Comparison of ENCODE assay signal across 22 mouse cellular contexts in genomic region chr2:84402713-84403112, GRCm38 (mm10). TPM values are rescaled to one million over a fixed set of nuclear protein-coding genes. Genes with fewer than 3 reads are reported as not detected.
A peak's percentile ranks its signal among the peaks of the same experiment; 100 is the strongest.
DNase-seq lines count a peak whose midpoint lies in the region; ATAC-seq and TF ChIP-seq lines count a peak whose summit lies in the region.
"Had no signal": no experiment of that assay in that cellular context is flagged by ENCODE, and none has a peak within 500 bp of the region (broad histone marks: within the 10 kb centered on the region; RNA-seq: fewer than 3 reads in every experiment).

No protein-coding gene starts in this region.

- no peak for TF ChIP-seq CTCF in stomach, postnatal 0 days (IDR thresholded peaks at IDR 0.05; ENCODE audit: low read depth)

- no peak overlapping the region for H3K4me3 ChIP-seq in stomach, embryonic 14.5 days (ENCODE audit: low read depth, low read length)
- H3K4me3 ChIP-seq in stomach, embryonic 15.5 days (replicated peaks) = no peak overlapping the region
- no peak overlapping the region for H3K4me3 ChIP-seq in stomach, postnatal 0 days (ENCODE audit: low read depth, low read length)
- H3K4me3 ChIP-seq: embryonic facial prominence, embryonic 13.5 days; embryonic facial prominence, embryonic 15.5 days; erythroblast, embryonic 14.5 days; forebrain, embryonic 10.5 days; forebrain, embryonic 13.5 days; forebrain, embryonic 15.5 days had no signal

- no peak overlapping the region for H3K4me2 ChIP-seq in stomach, embryonic 14.5 days (replicated peaks; ENCODE audit: low read depth, low read length)
- H3K4me2 ChIP-seq in stomach, embryonic 15.5 days = no peak overlapping the region
- H3K4me2 ChIP-seq in stomach, postnatal 0 days (replicated peaks; ENCODE audit: low read depth) = no peak overlapping the region
- H3K4me2 ChIP-seq: embryonic facial prominence, embryonic 13.5 days; embryonic facial prominence, embryonic 15.5 days; forebrain, embryonic 13.5 days; forebrain, embryonic 15.5 days had no signal

- no peaks in the 10 kb centered on the region for H3K9me3 ChIP-seq in stomach, embryonic 14.5 days (ENCODE audit: control insufficient read depth, low read depth, low read length)
- H3K9me3 ChIP-seq in stomach, embryonic 15.5 days = no peaks in the 10 kb centered on the region
- no peaks in the 10 kb centered on the region for H3K9me3 ChIP-seq in stomach, postnatal 0 days (ENCODE audit: control insufficient read depth, low read length)
- H3K9me3 ChIP-seq: embryonic facial prominence, embryonic 13.5 days; embryonic facial prominence, embryonic 15.5 days; forebrain, embryonic 10.5 days; forebrain, embryonic 13.5 days; forebrain, embryonic 15.5 days had no signal

- TF ChIP-seq EP300 in stomach, postnatal 0 days (optimal IDR thresholded peaks at IDR 0.05) = no peak

- no peak for DNase-seq in stomach, postnatal 0 days (ENCODE audit: low spot score)
- DNase-seq in layer of hippocampus, postnatal 25 days (ENCODE audit: extremely low spot score in 1 of 2, low spot score in 1 of 2) = no peak
- DNase-seq in cerebellum, adult 11-12 months = no peak
- DNase-seq: adrenal gland, adult 2 months; adrenal gland, postnatal 10 days; adrenal gland, postnatal 25 days; cerebellum, adult 11 months; cerebellum, adult 2 months; cerebellum, adult 9-11 months; cerebellum, postnatal 14 days; cerebellum, postnatal 36 days; embryo, embryonic 11 days; forebrain, postnatal 0 days had no signal

- H3K4me1 ChIP-seq in stomach, embryonic 14.5 days (ENCODE audit: control insufficient read depth, insufficient read depth, low read length) = no peaks in the 10 kb centered on the region
- H3K4me1 ChIP-seq in stomach, embryonic 15.5 days = no peaks in the 10 kb centered on the region
- H3K4me1 ChIP-seq in stomach, postnatal 0 days (replicated peaks; ENCODE audit: control insufficient read depth, insufficient read depth) = no peaks in the 10 kb centered on the region
- H3K4me1 ChIP-seq: embryonic facial prominence, embryonic 13.5 days; embryonic facial prominence, embryonic 15.5 days; forebrain, embryonic 10.5 days; forebrain, embryonic 13.5 days; forebrain, embryonic 15.5 days had no signal

- 65% methylated on average over 3 of the region's 3 CpGs for WGBS in stomach, embryonic 14.5 days
- 55% methylated on average over 3 of the region's 3 CpGs for WGBS in stomach, embryonic 15.5 days
- WGBS in stomach, postnatal 0 days = 38% methylated on average over 3 of the region's 3 CpGs

- H3K9ac ChIP-seq in stomach, embryonic 14.5 days (replicated peaks; ENCODE audit: low read depth, low read length) = no peak overlapping the region
- no peak overlapping the region for H3K9ac ChIP-seq in stomach, embryonic 15.5 days
- H3K9ac ChIP-seq in stomach, postnatal 0 days (ENCODE audit: low read length) = no peak overlapping the region
- H3K9ac ChIP-seq: embryonic facial prominence, embryonic 13.5 days; embryonic facial prominence, embryonic 15.5 days; forebrain, embryonic 13.5 days; forebrain, embryonic 15.5 days; forebrain, postnatal 0 days had no signal

- no peak overlapping the region for H3K27ac ChIP-seq in stomach, embryonic 14.5 days (ENCODE audit: low read length)
- no peak overlapping the region for H3K27ac ChIP-seq in stomach, embryonic 15.5 days
- no peak overlapping the region for H3K27ac ChIP-seq in stomach, postnatal 0 days (replicated peaks)
- H3K27ac ChIP-seq: embryonic facial prominence, embryonic 13.5 days; embryonic facial prominence, embryonic 15.5 days; forebrain, embryonic 10.5 days; forebrain, embryonic 13.5 days; forebrain, embryonic 15.5 days had no signal

- H3K27me3 ChIP-seq in stomach, embryonic 14.5 days (ENCODE audit: control insufficient read depth, insufficient read depth, low read length) = no peaks in the 10 kb centered on the region
- no peaks in the 10 kb centered on the region for H3K27me3 ChIP-seq in stomach, embryonic 15.5 days (replicated peaks)
- H3K27me3 ChIP-seq in stomach, postnatal 0 days (ENCODE audit: control insufficient read depth, insufficient read depth, low read length) = no peaks in the 10 kb centered on the region
- H3K27me3 ChIP-seq: embryonic facial prominence, embryonic 13.5 days; embryonic facial prominence, embryonic 15.5 days; forebrain, embryonic 13.5 days; forebrain, embryonic 15.5 days had no signal

- ATAC-seq in stomach, embryonic 14.5 days (ENCODE audit: insufficient number of reproducible peaks, insufficient read depth, low FRiP score, low read depth) = peak; percentile 56; the same call in 1 of the 2 replicates
- peak; percentile 65 for ATAC-seq in stomach, embryonic 15.5 days (ENCODE audit: insufficient read depth, low FRiP score, low read depth)
- ATAC-seq in stomach, postnatal 0 days (ENCODE audit: low FRiP score, low TSS enrichment) = peak; percentile 90
- ATAC-seq: forebrain, embryonic 13.5 days; forebrain, embryonic 15.5 days; forebrain, postnatal 0 days had no signal

- no peaks in the 10 kb centered on the region for H3K36me3 ChIP-seq in stomach, embryonic 14.5 days (ENCODE audit: control insufficient read depth, insufficient read depth, low read length)
- H3K36me3 ChIP-seq in stomach, embryonic 15.5 days = no peaks in the 10 kb centered on the region
- no peaks in the 10 kb centered on the region for H3K36me3 ChIP-seq in stomach, postnatal 0 days (ENCODE audit: control insufficient read depth, insufficient read depth, low read length)
- H3K36me3 ChIP-seq: embryonic facial prominence, embryonic 13.5 days; embryonic facial prominence, embryonic 15.5 days; forebrain, embryonic 10.5 days; forebrain, embryonic 15.5 days had no signal

RNA-seq across cellular contexts. Expression of gene Calcrl, which starts 22.5 kb away (rescaled TPM):
- polyA plus RNA-seq in stomach, embryonic 14.5 days (2014; fragmentation: Nextera tagmentation; extraction: Ambion mirVana) = 43.4 and 45.8 TPM in 2 replicates
- polyA plus RNA-seq in stomach, embryonic 15.5 days (2015; fragmentation: Nextera tagmentation; extraction: Ambion mirVana) = 33.8 and 38.3 TPM in 2 replicates
- polyA plus RNA-seq in stomach, postnatal 0 days (2015; fragmentation: Nextera tagmentation; extraction: Ambion mirVana) = 18.1 and 18.2 TPM in 2 replicates
- 1 to 10 TPM; 9.0 to 9.1 TPM for total RNA-seq in layer of hippocampus, postnatal 25 days (2021)
- total RNA-seq: MEL had no signal
- polyA plus RNA-seq: erythroblast, embryonic 14.5 days had no signal
